Mouse (Mus musculus) MEL (cell line): ENCODE measurements around the gene Mrpl24. TPM values are rescaled to one million over a fixed set of nuclear protein-coding genes. Genes with fewer than 3 reads are reported as not detected.
A peak's percentile ranks its signal among the peaks of the same experiment; 100 is the strongest.

Source experiments
- DNase-seq: peaks from one replicate; pipeline ENCODE4 v3.0.0; 2011; ENCODE audit warnings: low read depth, low spot score
- H3K27ac ChIP-seq: 2 replicates; pipeline ENCODE4 v1.5.1; 2012; ENCODE audit warnings: low read depth, mild to moderate bottlenecking, control low read depth, low read length, moderate library complexity; ENCODE audit not compliant: control insufficient read depth
- H3K27me3 ChIP-seq, 2 experiments: fragments of 150-350 bp in 1 of 2; sonication (generic) in 1 of 2; 2 replicates each; pipeline ENCODE4 v1.6.1; 2012; ENCODE audit warnings: low read length in 2 of 2, mild to moderate bottlenecking in 2 of 2, improper control_type of control experiment in 1 of 2, moderate library complexity in 1 of 2; ENCODE audit not compliant: insufficient read depth in 2 of 2, control insufficient read depth in 1 of 2
- H3K36me3 ChIP-seq, 2 experiments: 2 replicates each; pipeline ENCODE4 v1.6.1; 2012 to 2014; ENCODE audit warnings: low read length in 2 of 2, improper control_type of control experiment in 1 of 2, inconsistent platforms in 1 of 2, mild to moderate bottlenecking in 1 of 2; ENCODE audit not compliant: insufficient read depth in 2 of 2, control insufficient read depth in 1 of 2
- H3K4me1 ChIP-seq, 2 experiments: fragments of 150-350 bp in 1 of 2; sonication (generic) in 1 of 2; 2 replicates each; pipeline ENCODE4 v1.6.1; 2012; ENCODE audit warnings: low read length in 2 of 2, improper control_type of control experiment in 1 of 2, mild to moderate bottlenecking in 1 of 2; ENCODE audit not compliant: insufficient read depth in 2 of 2, control insufficient read depth in 1 of 2
- H3K4me3 ChIP-seq, 2 experiments: fragments of 150-350 bp in 1 of 2; sonication (generic) in 1 of 2; 2 replicates each; pipeline ENCODE4 v1.5.1; 2012; ENCODE audit warnings: low read depth in 2 of 2, low read length in 2 of 2, mild to moderate bottlenecking in 2 of 2, moderate library complexity in 2 of 2, control low read depth in 1 of 2, improper control_type of control experiment in 1 of 2; ENCODE audit not compliant: control insufficient read depth in 1 of 2, insufficient read depth in 1 of 2
- H3K79me2 ChIP-seq: 2 replicates; pipeline ENCODE4 v1.6.1; 2012; ENCODE audit warnings: mild to moderate bottlenecking, low read length, moderate library complexity; ENCODE audit not compliant: control insufficient read depth, poor library complexity, insufficient read depth
- H3K9ac ChIP-seq: 2 replicates; pipeline ENCODE4 v1.6.1; 2012; ENCODE audit warnings: low read depth, mild to moderate bottlenecking, control low read depth, low read length, moderate library complexity; ENCODE audit not compliant: control insufficient read depth, poor library complexity, severe bottlenecking
- H3K9me3 ChIP-seq: fragments of 150-350 bp; sonication (generic); replicated peaks from 2 replicates; pipeline ENCODE4 v1.6.1; 2012; ENCODE audit warnings: mild to moderate bottlenecking, low read length, improper control_type of control experiment, moderate library complexity; ENCODE audit not compliant: insufficient read depth
- CHD1 ChIP-seq: IDR thresholded peaks from 2 replicates; pipeline ENCODE4 v1.6.1; 2012; ENCODE audit warnings: low read depth, mild to moderate bottlenecking, inconsistent platforms, low read length, improper control_type of control experiment
- EP300 ChIP-seq, 2 experiments: IDR thresholded peaks; 2 replicates each; pipeline ENCODE4 v1.6.1; 2011; ENCODE audit warnings: improper control_type of control experiment in 2 of 2, low read length in 2 of 2, low read depth in 1 of 2, mild to moderate bottlenecking in 1 of 2
- ETS1 ChIP-seq: IDR thresholded peaks from 2 replicates; pipeline ENCODE4 v1.6.1; 2012; ENCODE audit warnings: low read depth, mild to moderate bottlenecking, inconsistent platforms, low read length, improper control_type of control experiment, moderate library complexity
- GATA1 ChIP-seq: IDR thresholded peaks from 2 replicates; pipeline ENCODE4 v1.6.1; 2011; ENCODE audit warnings: low read depth, low read length, improper control_type of control experiment
- HCFC1 ChIP-seq: IDR thresholded peaks from 2 replicates; pipeline ENCODE4 v1.6.1; 2012; ENCODE audit warnings: low read depth, mild to moderate bottlenecking, inconsistent platforms, low read length, improper control_type of control experiment, moderate library complexity
- KAT2A ChIP-seq: conservative IDR thresholded peaks from 2 replicates; pipeline ENCODE4 v1.6.1; 2012; ENCODE audit warnings: low read depth, low read length, improper control_type of control experiment, inconsistent platforms
- MAFK ChIP-seq: IDR thresholded peaks from 2 replicates; pipeline ENCODE4 v1.6.1; 2011; ENCODE audit warnings: low read depth, mild to moderate bottlenecking, low read length, improper control_type of control experiment, borderline replicate concordance
- MAX ChIP-seq: IDR thresholded peaks from 2 replicates; pipeline ENCODE4 v1.6.1; 2011; ENCODE audit warnings: low read length, improper control_type of control experiment
- MEF2A ChIP-seq: IDR thresholded peaks from 2 replicates; pipeline ENCODE4 v1.6.1; 2014; ENCODE audit warnings: low read depth, mild to moderate bottlenecking, inconsistent platforms, low read length, improper control_type of control experiment; ENCODE audit not compliant: poor library complexity, insufficient replicate concordance, severe bottlenecking; ENCODE audit errors: extremely low read depth
- MYB ChIP-seq: IDR thresholded peaks from 2 replicates; pipeline ENCODE4 v1.6.1; 2011; ENCODE audit warnings: mild to moderate bottlenecking, low read depth, low read length, improper control_type of control experiment
- MYC ChIP-seq: IDR thresholded peaks from 2 replicates; pipeline ENCODE4 v1.6.1; 2011; ENCODE audit warnings: low read depth, mild to moderate bottlenecking, low read length, improper control_type of control experiment, moderate library complexity
- NELFE ChIP-seq: IDR thresholded peaks from 2 replicates; pipeline ENCODE4 v1.6.1; 2011; ENCODE audit warnings: low read depth, low read length, improper control_type of control experiment
- NRF1 ChIP-seq: IDR thresholded peaks from 2 replicates; pipeline ENCODE4 v1.6.1; 2014; ENCODE audit warnings: low read depth, mild to moderate bottlenecking, inconsistent platforms, low read length, improper control_type of control experiment, moderate library complexity; ENCODE audit not compliant: poor library complexity, insufficient read depth, severe bottlenecking
- POLR2A ChIP-seq, 2 experiments: IDR thresholded peaks; 2 replicates each; pipeline ENCODE4 v1.6.1; 2011 to 2012; ENCODE audit warnings: low read length in 2 of 2, mild to moderate bottlenecking in 2 of 2, control low read depth in 1 of 2, improper control_type of control experiment in 1 of 2, low read depth in 1 of 2, moderate library complexity in 1 of 2; ENCODE audit not compliant: control insufficient read depth in 1 of 2, insufficient read depth in 1 of 2, poor library complexity in 1 of 2
- POLR2AphosphoS5 ChIP-seq: IDR thresholded peaks from 2 replicates; pipeline ENCODE4 v1.6.1; 2012; ENCODE audit warnings: low read depth, borderline replicate concordance, mild to moderate bottlenecking, inconsistent platforms, low read length, moderate library complexity, mixed read lengths
- RAD21 ChIP-seq: IDR thresholded peaks from 2 replicates; pipeline ENCODE4 v1.6.1; 2011; ENCODE audit warnings: mild to moderate bottlenecking, low read depth, low read length, improper control_type of control experiment
- SMC3 ChIP-seq: IDR thresholded peaks from 2 replicates; pipeline ENCODE4 v1.6.1; 2011; ENCODE audit warnings: low read depth, low read length, improper control_type of control experiment
- TAL1 ChIP-seq: IDR thresholded peaks from 2 replicates; pipeline ENCODE4 v1.6.1; 2012; ENCODE audit warnings: mild to moderate bottlenecking, inconsistent platforms, low read length, moderate library complexity, mixed read lengths
- TBP ChIP-seq: IDR thresholded peaks from 2 replicates; pipeline ENCODE4 v1.8.0; 2011; ENCODE audit warnings: low read depth, low read length, improper control_type of control experiment
- TCF12 ChIP-seq: IDR thresholded peaks from 2 replicates; pipeline ENCODE4 v1.6.1; 2014; ENCODE audit warnings: low read depth, mild to moderate bottlenecking, inconsistent platforms, low read length, improper control_type of control experiment, moderate library complexity
- UBTF ChIP-seq: IDR thresholded peaks from 2 replicates; pipeline ENCODE4 v1.6.1; 2012; ENCODE audit warnings: low read depth, mild to moderate bottlenecking, inconsistent platforms, low read length, improper control_type of control experiment, moderate library complexity, borderline replicate concordance; ENCODE audit not compliant: insufficient read depth
- USF1 ChIP-seq: IDR thresholded peaks from 2 replicates; pipeline ENCODE4 v1.6.1; 2014; ENCODE audit warnings: low read depth, mild to moderate bottlenecking, inconsistent platforms, low read length, improper control_type of control experiment, moderate library complexity
- ZC3H11A ChIP-seq: IDR thresholded peaks from 2 replicates; pipeline ENCODE4 v1.6.1; 2012; ENCODE audit warnings: low read depth, mild to moderate bottlenecking, inconsistent platforms, low read length, improper control_type of control experiment
- polyA plus RNA-seq, 2 experiments: library from polyadenylated mRNA; stranded (reverse) in 1 of 2; unstranded in 1 of 2; fragments of >175 nt in 1 of 2; fragments of >200 nt in 1 of 2; gene quantifications; 2 replicates each; pipeline versions ENCODE4 v1.2.1 to v1.2.4; 2012; ENCODE audit warnings: low replicate concordance in 2 of 2, low read depth in 1 of 2; ENCODE audit not compliant: insufficient read length in 2 of 2, insufficient read depth in 1 of 2, missing spikeins in 1 of 2
- total RNA-seq: library from RNA; depleted of rRNA; stranded (reverse); fragments of 300-350 nt; gene quantifications from 2 replicates; pipeline ENCODE4 v1.2.3, GENCODE M21; 2012

Gene Mrpl24
- total and polyA plus RNA-seq, 3 experiments: 59.5 to 77.3 TPM; not detected in 1

GRCm38 (mm10) chr3:87899266-87899665 lies 20.0 kb upstream of the Mrpl24 start:
- TF ChIP-seq ETS1: peak; percentile 43; the same call in 1 of the 2 replicates
- no peak for TF ChIP-seq TAL1
- TF ChIP-seq, all 39 proteins: peak for 1
- Histone ChIP-seq H3K27ac (peak overlapping the region; percentile 40), H3K4me3 (no peak overlapping the region), H3K36me3 (peaks cover 0 to 2% of the 10 kb centered on the region in 2 experiments; a peak in 2 of 4 replicates), H3K4me1 (peaks cover 0 to 24% of the 10 kb centered on the region in 2 experiments; a peak in 2 of 4 replicates), H3K79me2 (peaks cover 4% of the 10 kb centered on the region), H3K9ac (no peak overlapping the region), H3K27me3 (no peaks in the 10 kb centered on the region), H3K9me3 (no peaks in the 10 kb centered on the region)
- no peak for DNase-seq

GRCm38 (mm10) chr3:87899776-87900175 lies 19.5 kb upstream of the Mrpl24 start:
- H3K36me3 ChIP-seq: peaks cover 0 to 2% of the 10 kb centered on the region in 2 experiments; a peak in 2 of 4 replicates
- TF ChIP-seq MYC: no peak
- 0 out of 4 replicates have a peak, but pooled peaks of 1 of the 2 experiments have one; percentile 31 for TF ChIP-seq POLR2A (IDR thresholded peaks at IDR 0.05; ENCODE audit: control insufficient read depth in 1 of 2, insufficient read depth in 1 of 2, low read depth in 1 of 2, low read length in 2 of 2, poor library complexity in 1 of 2)
- TF ChIP-seq TBP: no peak
- TF ChIP-seq TCF12: no peak
- no peak for TF ChIP-seq GATA1
- TF ChIP-seq, all 39 proteins: peak for 1
- Histone ChIP-seq H3K4me3 (no peak overlapping the region; a peak in 1 of 4 replicates), H3K79me2 (peaks cover 4% of the 10 kb centered on the region), H3K9me3 (no peaks in the 10 kb centered on the region), H3K9ac (no peak overlapping the region), H3K4me1 (peaks cover 0 to 24% of the 10 kb centered on the region in 2 experiments; a peak in 2 of 4 replicates), H3K27ac (peak overlapping the region; percentile 40), H3K27me3 (no peaks in the 10 kb centered on the region)
- no peak for DNase-seq

GRCm38 (mm10) chr3:87901036-87901624 lies 18.2 kb upstream of the Mrpl24 start:
- H3K4me1 ChIP-seq: peaks cover 0 to 26% of the 10 kb centered on the region in 2 experiments; a peak in 2 of 4 replicates
- peak overlapping the region; percentile 98 for H3K27ac ChIP-seq
- DNase-seq: peak; percentile 96
- TF ChIP-seq POLR2AphosphoS5 (0 out of 2 replicates have a peak, but pooled peaks have one; percentile 48), TCF12 (peak; percentile 100), RAD21 (no peak), MAFK (no peak; the same call in 1 of the 2 replicates), SMC3 (no peak), EP300 (IDR thresholded peaks at IDR 0.05; ENCODE audit: low read depth in 1 of 2, low read length in 2 of 2) (peak; percentile 100), TBP (peak; percentile 89), HCFC1 (peak; percentile 68), TAL1 (peak; percentile 100), MAX (no peak), NELFE (peak; percentile 66), UBTF (no peak), ZC3H11A (no peak), MEF2A (no peak), USF1 (no peak), POLR2A (IDR thresholded peaks at IDR 0.05; ENCODE audit: control insufficient read depth in 1 of 2, insufficient read depth in 1 of 2, low read depth in 1 of 2, low read length in 2 of 2, poor library complexity in 1 of 2) (peak; percentile 33 to 54; a peak in 2 of 4 replicates), NRF1 (no peak), KAT2A (peak; percentile 27; the same call in 1 of the 2 replicates), CHD1 (0 out of 2 replicates have a peak, but pooled peaks have one; percentile 41), MYB (peak; percentile 96)

More at GRCm38 (mm10) chr3:87901036-87901624, 18.2 kb upstream of the Mrpl24 start:
- no peaks in the 10 kb centered on the region for H3K9me3 ChIP-seq
- peaks cover 6% of the 10 kb centered on the region for H3K79me2 ChIP-seq
- peak overlapping the region; percentile 42 for H3K4me3 ChIP-seq
- no peaks in the 10 kb centered on the region for H3K27me3 ChIP-seq
- H3K36me3 ChIP-seq: peaks cover 0 to 5% of the 10 kb centered on the region in 2 experiments; a peak in 2 of 4 replicates
- peak overlapping the region; percentile 60 for H3K9ac ChIP-seq
